Mouse (Mus musculus) embryo, embryonic 9.5 days (tissue): ENCODE measurements at regions not wholly inside any gene's neighbourhood (a gene's known extent, or its start where the extent isn't known, plus 50 kb on each side); places are given as distances from the start of the nearest gene placed in this dataset.
A peak's percentile ranks its signal among the peaks of the same experiment; 100 is the strongest.
"Not testable (repeated sequence)": the region's sequence is repeated elsewhere in the genome, so short reads cannot be mapped to it uniquely, and the experiment has no call there.

ENCODE experiments used
- DNase-seq: peaks from one replicate; pipeline ENCODE4 v3.0.0-alpha.2; 2017; ENCODE audit errors: extremely low spot score

- peak; percentile 29 for DNase-seq
Measured at GRCm38 (mm10) chr10:117478202-117478930, 98.6 kb upstream of the Cpsf6 start.

- no peak for DNase-seq
Measured at GRCm38 (mm10) chr10:117477331-117478201, 97.8 kb upstream of the Cpsf6 start.

DNA sequence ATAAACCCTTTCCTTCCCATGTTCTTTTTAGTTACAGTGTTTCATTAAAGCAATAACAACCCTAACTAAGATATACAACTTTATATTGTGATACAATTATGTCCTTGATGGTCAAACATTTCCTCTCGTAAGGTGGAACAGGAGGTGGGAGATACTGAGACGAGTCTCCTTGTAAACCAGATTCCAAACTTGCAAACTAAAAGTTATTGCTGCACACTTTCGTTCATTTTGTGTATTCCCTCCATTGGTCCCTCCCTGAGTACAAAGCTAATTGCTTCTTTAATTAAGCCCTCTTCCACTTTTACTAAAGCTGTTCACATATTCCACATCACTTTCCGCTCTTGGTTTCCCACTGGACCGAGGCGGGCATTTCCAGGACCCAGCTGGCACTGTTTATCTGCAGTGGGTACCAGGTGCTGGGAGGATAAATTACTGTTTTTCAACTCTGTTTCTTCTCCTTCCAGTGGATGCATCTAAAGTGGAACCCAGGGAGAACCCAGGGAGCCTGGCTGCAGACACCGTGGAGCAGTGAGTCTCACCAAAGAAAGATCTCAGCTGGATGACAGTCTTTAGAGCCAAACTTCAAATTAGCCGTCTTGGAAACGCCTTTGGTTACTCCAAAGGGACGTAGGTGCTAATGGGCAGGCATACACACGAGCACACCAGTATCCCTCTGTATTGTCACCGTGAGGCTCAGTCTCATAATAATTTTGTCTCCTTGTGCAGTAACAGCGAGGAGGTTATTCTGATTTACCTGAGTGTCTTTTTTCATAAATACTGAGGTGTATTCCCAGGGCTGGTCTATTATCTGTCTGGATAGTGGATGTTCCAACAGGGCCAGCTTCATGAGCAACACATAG lies 95.5 kb upstream of the Cpsf6 start:
- DNase-seq: no peak

GRCm38 (mm10) chr10:117474351-117475085 lies 94.7 kb upstream of the Cpsf6 start:
- no peak for DNase-seq

- no peak for DNase-seq
Measured at GRCm38 (mm10) chr10:117473471-117473870, 93.7 kb upstream of the Cpsf6 start.

DNA sequence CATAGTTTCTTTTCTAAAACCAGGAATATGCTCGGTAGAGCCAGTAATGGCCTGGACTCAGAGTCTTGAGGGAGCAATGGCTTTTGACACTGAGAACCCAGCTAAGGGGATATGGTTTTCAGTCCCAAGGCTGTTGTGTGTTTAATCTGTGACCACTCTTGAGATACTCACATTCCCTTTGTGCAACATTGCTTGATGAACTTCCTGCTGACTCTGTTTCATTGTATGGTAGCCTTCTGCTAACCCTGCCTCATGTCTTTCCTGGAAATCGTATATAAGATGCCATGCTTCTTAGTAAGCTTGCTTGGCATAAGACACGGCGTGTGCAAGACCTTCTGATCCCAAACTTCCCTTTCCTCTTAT lies 92.7 kb upstream of the Cpsf6 start:
- DNase-seq: no peak

DNA sequence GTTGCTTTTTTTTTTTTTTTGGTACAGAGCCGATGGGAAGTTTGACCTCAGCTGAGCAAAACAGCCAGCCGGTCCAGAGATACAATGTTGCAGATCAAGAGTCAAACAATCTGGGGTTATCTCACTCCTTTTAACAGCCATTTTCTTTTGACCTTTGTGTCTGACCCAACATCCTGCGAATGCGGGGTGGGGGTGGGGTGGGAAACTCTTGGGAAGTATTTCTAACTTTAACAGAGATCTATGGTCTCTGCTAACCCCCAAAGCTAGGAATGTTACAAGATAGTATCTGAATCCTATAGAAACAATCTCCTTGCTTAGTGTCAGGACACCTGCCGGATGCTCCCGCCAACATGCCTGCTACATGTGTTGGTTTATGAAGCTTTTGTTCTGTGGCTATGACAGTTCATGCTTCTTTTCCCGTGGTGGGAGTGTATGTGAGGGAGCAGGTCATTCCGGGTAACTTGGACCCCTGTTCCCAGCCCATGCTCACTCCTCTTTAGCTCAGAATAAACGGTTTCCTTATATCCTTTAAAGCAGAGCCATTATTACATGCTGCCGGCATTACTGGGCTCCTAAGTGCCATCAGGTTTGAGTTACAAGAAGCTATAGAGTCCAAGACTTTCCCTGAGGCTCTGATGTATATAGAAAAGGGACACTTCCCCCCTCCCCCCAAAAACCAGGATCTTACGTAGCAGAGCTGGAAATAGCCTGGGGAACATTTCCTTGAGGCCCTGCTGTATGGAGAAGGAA lies 92.2 kb upstream of the Cpsf6 start:
- peak; percentile 36 for DNase-seq

- DNase-seq: no peak
Measured at GRCm38 (mm10) chr10:117471036-117471817, 91.4 kb upstream of the Cpsf6 start.

DNA sequence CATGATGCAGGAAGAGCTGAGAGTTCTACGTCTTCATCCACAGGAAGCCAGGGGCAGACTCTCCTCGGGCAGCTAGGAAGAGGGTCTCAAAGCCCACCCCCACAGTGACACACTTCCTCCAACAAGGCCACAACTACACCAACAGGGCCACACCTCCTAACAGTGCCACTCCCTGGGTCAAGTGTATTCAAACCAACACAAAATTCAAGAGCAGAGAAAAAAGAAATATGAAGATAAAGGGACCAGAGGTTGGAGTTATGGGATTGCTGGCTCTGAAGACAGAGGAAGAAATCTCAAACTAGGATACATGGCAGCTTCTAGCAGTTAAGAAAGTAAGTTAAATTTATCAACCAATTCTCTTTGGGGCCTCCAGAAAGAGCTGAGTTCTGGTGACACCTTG lies 90.7 kb upstream of the Cpsf6 start:
- no peak for DNase-seq

DNA sequence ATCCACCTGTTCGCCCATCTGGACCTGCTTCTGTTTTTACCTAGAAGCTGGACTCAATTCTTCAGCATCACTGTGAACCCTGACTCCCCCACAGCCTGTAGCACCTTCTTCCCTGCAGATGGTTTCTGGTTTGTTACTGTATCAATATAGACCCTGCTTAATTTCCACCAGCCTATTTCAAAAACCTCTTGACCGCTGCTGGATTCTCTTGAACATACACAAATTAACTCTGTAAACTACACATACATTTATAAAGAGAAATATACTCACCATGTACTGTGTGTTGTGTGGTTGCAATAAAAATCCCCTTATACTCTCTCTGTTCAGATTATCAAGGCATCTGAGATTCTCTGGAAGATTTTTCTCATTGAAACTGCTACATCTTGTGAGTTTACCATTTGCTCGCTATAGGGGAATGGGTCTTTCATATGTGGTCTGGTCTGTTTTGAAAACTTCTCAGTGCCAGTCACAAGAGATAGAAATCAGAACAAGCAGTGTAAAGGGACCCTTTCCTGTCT lies 89.8 kb upstream of the Cpsf6 start:
- DNase-seq: no peak

GRCm38 (mm10) chr10:117468931-117469572 lies 89.2 kb upstream of the Cpsf6 start:
- no peak for DNase-seq

DNA sequence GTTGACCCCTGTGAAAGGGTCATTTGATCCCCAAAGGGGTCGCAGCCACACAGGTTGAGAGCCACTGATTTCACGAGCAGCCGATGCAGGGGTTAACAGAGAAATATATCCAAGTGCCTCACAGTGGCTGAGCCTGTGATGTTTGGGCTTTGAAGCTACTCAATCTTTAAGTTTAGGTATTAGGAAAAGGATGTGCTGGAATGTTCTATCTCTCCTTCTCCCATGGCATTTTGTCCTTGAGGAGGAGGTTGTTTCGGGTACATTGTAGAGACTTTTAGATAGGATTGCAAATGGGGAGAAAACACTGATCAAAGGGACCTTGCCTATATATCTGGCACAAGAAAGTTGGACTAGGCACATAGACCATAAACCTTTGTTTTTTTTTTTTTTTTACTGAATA lies 88.6 kb upstream of the Cpsf6 start:
- no peak for DNase-seq

GRCm38 (mm10) chr10:117467161-117467560 lies 87.3 kb upstream of the Cpsf6 start:
- no peak for DNase-seq

GRCm38 (mm10) chr10:117466391-117466790 lies 86.6 kb upstream of the Cpsf6 start:
- DNase-seq: no peak

GRCm38 (mm10) chr10:117465671-117466250 lies 85.9 kb upstream of the Cpsf6 start:
- no peak for DNase-seq

GRCm38 (mm10) chr10:117465058-117465660 lies 85.3 kb upstream of the Cpsf6 start:
- no peak for DNase-seq

- DNase-seq: not testable (repeated sequence)
Measured at GRCm38 (mm10) chr10:117464331-117464730, 84.5 kb upstream of the Cpsf6 start.

GRCm38 (mm10) chr10:117463636-117464035 lies 83.8 kb upstream of the Cpsf6 start:
- no peak for DNase-seq
